Mouse (Mus musculus): ENCODE results near the gene Eya4.

GRCm38 (mm10) chr10:23322275-23322674 is 28.3 kb downstream of the Eya4 start:
- TF ChIP-seq GATA1 (IDR thresholded peaks at IDR 0.05; ENCODE audit: low read length) (no peak), TAL1 (IDR thresholded peaks at IDR 0.05; ENCODE audit: low read length) (no peak)

All from erythroblast, embryonic 14.5 days (primary cell).